Mouse (Mus musculus): ENCODE data around the gene Lrfn3. TPM values are rescaled to one million over a fixed set of nuclear protein-coding genes. Genes with fewer than 3 reads are reported as not detected.

Gene Lrfn3
- not detected in 2 replicates for polyA plus RNA-seq (2012; ENCODE audit: insufficient read depth, insufficient read length, low replicate concordance, missing spikeins)

DNA sequence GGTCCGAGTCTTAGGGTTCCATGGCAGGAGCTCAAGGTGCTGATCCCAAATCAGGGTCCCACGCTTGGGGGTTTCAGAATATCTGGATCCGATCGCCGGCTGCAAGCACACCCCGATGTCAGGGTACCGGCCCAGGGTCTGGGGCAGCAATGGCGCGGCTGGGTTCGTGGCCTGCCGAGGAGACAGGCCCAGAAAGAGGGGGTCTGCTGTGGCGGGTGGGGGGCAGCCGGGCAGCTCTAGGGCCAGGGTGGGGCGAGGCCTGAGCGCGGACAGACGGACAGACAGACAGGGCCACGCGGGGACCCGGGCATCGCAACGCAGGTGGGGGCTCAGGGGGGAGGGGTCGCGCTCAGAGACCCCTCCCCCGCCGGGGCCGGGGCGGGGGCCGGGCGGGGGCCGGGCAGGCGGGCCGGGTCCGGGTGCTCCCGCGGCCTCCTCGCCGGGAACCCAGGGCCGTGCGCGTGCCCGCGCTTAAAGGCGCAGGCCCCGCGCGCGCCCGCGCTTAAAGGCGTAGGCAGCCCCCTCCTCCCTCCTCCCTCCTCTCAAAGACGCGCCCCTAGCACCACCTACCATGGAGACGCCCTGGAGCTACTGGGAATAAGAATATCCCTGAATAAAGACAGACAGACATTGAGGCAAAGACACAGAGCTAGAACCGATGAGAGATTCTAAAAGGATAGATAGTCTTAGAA is at the start of gene Lrfn3:
Gene Lrfn3, minus strand, starts transcription at position 121 of the 692 bp plus-strand sequence.
- WGBS, result under 1% methylated on average over 55 of the region's 55 CpGs
- peak within 1 kb of the TSS; percentile 63 for H3K4me3 ChIP-seq (ENCODE audit: insufficient read depth, low read depth, low read length)
- peak within 1 kb of the TSS; percentile 58; the same call in 1 of the 2 replicates for H3K27ac ChIP-seq (ENCODE audit: insufficient read depth, low read depth, low read length)
- TF ChIP-seq POLR2A (IDR thresholded peaks at IDR 0.05; ENCODE audit: insufficient read depth, low read depth, low read length) (no peak), CTCF (IDR thresholded peaks at IDR 0.05; ENCODE audit: insufficient read depth, low read depth, low read length) (no peak)
- H3K4me1 ChIP-seq (ENCODE audit: control insufficient read depth, insufficient read depth, low read length), result peaks cover 48% of the 10 kb centered on the region

GRCm38 (mm10) chr7:30411023-30411422 is 48.5 kb upstream of the Lrfn3 start:
- WGBS, result 91% methylated on average over 3 of the region's 3 CpGs

DNA sequence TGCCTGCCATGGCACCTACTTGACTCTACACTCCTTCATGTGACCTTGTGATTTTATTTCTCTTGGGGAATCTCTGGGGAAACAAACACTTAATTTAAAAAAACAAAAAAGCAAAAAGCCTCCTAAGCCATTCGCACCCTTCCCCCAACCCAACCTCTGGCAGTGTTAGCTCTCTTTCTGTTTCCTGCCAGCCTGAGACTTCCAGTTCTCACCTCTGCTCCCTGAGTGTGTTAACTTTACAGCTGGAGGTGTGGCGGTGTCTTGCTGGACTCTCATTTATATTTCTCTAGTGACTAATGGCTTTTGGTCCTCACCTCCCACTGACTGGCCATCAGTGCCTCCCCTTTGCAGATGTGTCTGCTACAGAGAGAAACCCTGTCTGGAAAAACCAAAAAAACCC is 47.2 kb upstream of the Lrfn3 start:
- TF ChIP-seq CTCF (IDR thresholded peaks at IDR 0.05; ENCODE audit: insufficient read depth, low read depth, low read length), result no peak
- Histone ChIP-seq H3K4me1 (ENCODE audit: control insufficient read depth, insufficient read depth, low read length) (no peaks in the 10 kb centered on the region), H3K4me3 (ENCODE audit: insufficient read depth, low read depth, low read length) (no peak overlapping the region), H3K27ac (ENCODE audit: insufficient read depth, low read depth, low read length) (no peak overlapping the region)
- WGBS, result 91% methylated on average over 2 of the region's 2 CpGs

More at GRCm38 (mm10) chr7:30411023-30411422, 48.5 kb upstream of the Lrfn3 start:
- Histone ChIP-seq H3K4me3 (ENCODE audit: insufficient read depth, low read depth, low read length) (no peak overlapping the region), H3K27ac (ENCODE audit: insufficient read depth, low read depth, low read length) (no peak overlapping the region), H3K4me1 (ENCODE audit: control insufficient read depth, insufficient read depth, low read length) (no peaks in the 10 kb centered on the region)
- TF ChIP-seq CTCF (IDR thresholded peaks at IDR 0.05; ENCODE audit: insufficient read depth, low read depth, low read length), result no peak
- no peak for TF ChIP-seq POLR2A (IDR thresholded peaks at IDR 0.05; ENCODE audit: insufficient read depth, low read depth, low read length)

DNA sequence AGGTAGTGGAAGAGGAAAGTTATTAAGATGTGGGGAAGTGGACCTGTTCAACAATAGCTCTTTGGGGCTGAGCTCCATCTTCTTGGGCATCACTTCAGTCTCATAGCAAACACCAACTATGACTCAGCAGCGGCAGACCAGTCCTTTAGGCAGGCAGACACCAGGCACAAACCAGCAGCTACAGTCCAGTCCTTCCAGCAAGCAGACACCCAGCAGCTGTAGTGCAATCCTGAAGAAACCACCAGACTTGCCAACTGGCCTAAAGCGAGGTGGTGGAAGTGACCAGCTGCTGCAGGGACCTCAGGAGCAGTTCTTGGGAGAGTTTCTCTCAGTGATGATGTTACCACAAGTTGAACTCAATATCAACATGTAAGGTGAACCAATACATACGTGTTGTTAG is 46.1 kb upstream of the Lrfn3 start:
- no peak for TF ChIP-seq CTCF (IDR thresholded peaks at IDR 0.05; ENCODE audit: insufficient read depth, low read depth, low read length)
- TF ChIP-seq POLR2A (IDR thresholded peaks at IDR 0.05; ENCODE audit: insufficient read depth, low read depth, low read length), result no peak

GRCm38 (mm10) chr7:30402343-30402742 is 39.8 kb upstream of the Lrfn3 start:
- 73% methylated on average over 4 of the region's 4 CpGs for WGBS
- TF ChIP-seq CTCF (IDR thresholded peaks at IDR 0.05; ENCODE audit: insufficient read depth, low read depth, low read length), result no peak
- no peak for TF ChIP-seq POLR2A (IDR thresholded peaks at IDR 0.05; ENCODE audit: insufficient read depth, low read depth, low read length)
- Histone ChIP-seq H3K4me1 (ENCODE audit: control insufficient read depth, insufficient read depth, low read length) (no peaks in the 10 kb centered on the region), H3K27ac (ENCODE audit: insufficient read depth, low read depth, low read length) (no peak overlapping the region), H3K4me3 (ENCODE audit: insufficient read depth, low read depth, low read length) (no peak overlapping the region)

More for the DNA sequence above, 46.1 kb upstream of the Lrfn3 start:
- 88% methylated on average over 3 of the region's 3 CpGs for WGBS
- Histone ChIP-seq H3K4me3 (ENCODE audit: insufficient read depth, low read depth, low read length) (no peak overlapping the region), H3K27ac (ENCODE audit: insufficient read depth, low read depth, low read length) (no peak overlapping the region), H3K4me1 (ENCODE audit: control insufficient read depth, insufficient read depth, low read length) (no peaks in the 10 kb centered on the region)

GRCm38 (mm10) chr7:30399671-30400070 is 37.1 kb upstream of the Lrfn3 start:
- Histone ChIP-seq H3K4me1 (ENCODE audit: control insufficient read depth, insufficient read depth, low read length) (peaks cover under 1% of the 10 kb centered on the region), H3K27ac (ENCODE audit: insufficient read depth, low read depth, low read length) (no peak overlapping the region), H3K4me3 (ENCODE audit: insufficient read depth, low read depth, low read length) (no peak overlapping the region)
- TF ChIP-seq CTCF (IDR thresholded peaks at IDR 0.05; ENCODE audit: insufficient read depth, low read depth, low read length) (no peak), POLR2A (IDR thresholded peaks at IDR 0.05; ENCODE audit: insufficient read depth, low read depth, low read length) (no peak)
- 63% methylated on average over 7 of the region's 7 CpGs for WGBS

GRCm38 (mm10) chr7:30394871-30395270 is 32.3 kb upstream of the Lrfn3 start:
- 43% methylated on average over 2 of the region's 2 CpGs for WGBS
- Histone ChIP-seq H3K4me1 (ENCODE audit: control insufficient read depth, insufficient read depth, low read length) (peaks cover 12% of the 10 kb centered on the region), H3K27ac (ENCODE audit: insufficient read depth, low read depth, low read length) (no peak overlapping the region), H3K4me3 (ENCODE audit: insufficient read depth, low read depth, low read length) (no peak overlapping the region)
- TF ChIP-seq POLR2A (IDR thresholded peaks at IDR 0.05; ENCODE audit: insufficient read depth, low read depth, low read length), result no peak
- no peak for TF ChIP-seq CTCF (IDR thresholded peaks at IDR 0.05; ENCODE audit: insufficient read depth, low read depth, low read length)

DNA sequence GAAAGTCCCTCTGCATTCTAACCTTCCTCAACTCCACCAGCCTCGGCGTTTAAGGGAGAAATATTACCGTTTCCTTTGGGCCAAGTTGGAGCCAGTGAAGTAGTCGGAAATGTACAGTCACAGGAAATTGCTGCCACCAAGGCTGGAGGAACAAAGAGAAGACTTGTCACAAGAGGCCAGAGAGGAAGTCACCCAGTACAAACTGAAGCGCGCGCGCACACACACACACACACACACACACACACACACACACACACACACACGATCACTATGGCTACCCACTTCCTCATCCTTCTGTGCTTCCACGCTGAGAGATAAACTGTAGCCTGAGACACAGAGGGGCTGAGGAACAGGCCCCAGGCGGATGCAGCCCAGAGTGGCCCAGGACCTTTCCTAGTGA is 31.8 kb upstream of the Lrfn3 start:
- WGBS, result 40% methylated on average over 11 of the region's 11 CpGs
- Histone ChIP-seq H3K4me3 (ENCODE audit: insufficient read depth, low read depth, low read length) (no peak overlapping the region), H3K27ac (ENCODE audit: insufficient read depth, low read depth, low read length) (no peak overlapping the region), H3K4me1 (ENCODE audit: control insufficient read depth, insufficient read depth, low read length) (peaks cover 12% of the 10 kb centered on the region)
- no peak for TF ChIP-seq POLR2A (IDR thresholded peaks at IDR 0.05; ENCODE audit: insufficient read depth, low read depth, low read length)
- no peak for TF ChIP-seq CTCF (IDR thresholded peaks at IDR 0.05; ENCODE audit: insufficient read depth, low read depth, low read length)

DNA sequence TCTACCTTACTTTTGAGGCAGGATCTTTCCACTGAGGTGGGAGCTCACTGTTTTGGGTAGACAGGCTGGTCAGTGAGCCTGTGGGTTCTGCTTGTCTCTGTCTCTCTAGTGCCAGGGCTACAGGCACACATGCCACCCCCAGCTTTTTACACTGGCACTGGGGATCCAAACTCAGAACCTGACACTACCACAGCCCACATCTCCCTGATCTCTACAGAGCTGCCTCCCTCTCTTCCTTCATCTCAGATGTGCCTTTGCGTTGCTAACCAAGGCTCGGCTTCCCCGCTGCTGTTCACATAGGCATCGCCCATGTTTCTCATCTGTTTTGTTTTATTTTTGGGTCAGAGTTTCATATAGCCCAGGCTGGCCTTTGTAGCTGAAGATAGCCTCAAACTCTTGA is 31.1 kb upstream of the Lrfn3 start:
- Histone ChIP-seq H3K27ac (ENCODE audit: insufficient read depth, low read depth, low read length) (no peak overlapping the region), H3K4me3 (ENCODE audit: insufficient read depth, low read depth, low read length) (no peak overlapping the region), H3K4me1 (ENCODE audit: control insufficient read depth, insufficient read depth, low read length) (peaks cover 12% of the 10 kb centered on the region)
- TF ChIP-seq CTCF (IDR thresholded peaks at IDR 0.05; ENCODE audit: insufficient read depth, low read depth, low read length) (no peak), POLR2A (IDR thresholded peaks at IDR 0.05; ENCODE audit: insufficient read depth, low read depth, low read length) (no peak)
- 61% methylated on average over 4 of the region's 4 CpGs for WGBS
